Mouse (Mus musculus) liver, embryonic 16.5 days (tissue): Measurements from ENCODE around the gene Myt1. TPM values are rescaled to one million over a fixed set of nuclear protein-coding genes. Genes with fewer than 3 reads are reported as not detected.
"Not testable (repeated sequence)": the region's sequence is repeated elsewhere in the genome, so short reads cannot be mapped to it uniquely, and the experiment has no call there.

Experiments used
- ATAC-seq: fragments of 200-750 bp; cut with Nextera tagmentation; 2 replicates; pipeline ENCODE4 v1.8.0; 2017; ENCODE audit warnings: low read depth, mild to moderate bottlenecking, moderate number of reproducible peaks, moderate library complexity
- H3K27ac ChIP-seq: fragments of 300-500 bp; sonication (generic); 2 replicates; pipeline ENCODE4 v1.5.1; 2014; ENCODE audit warnings: mild to moderate bottlenecking, low read length
- H3K27me3 ChIP-seq: fragments of 300-500 bp; sonication (generic); 2 replicates; pipeline ENCODE4 v1.6.1; 2014; ENCODE audit warnings: low read depth, low read length, mixed read lengths; ENCODE audit not compliant: control insufficient read depth, insufficient read depth
- H3K36me3 ChIP-seq: fragments of 300-500 bp; sonication (generic); 2 replicates; pipeline ENCODE4 v1.6.1; 2014; ENCODE audit warnings: mild to moderate bottlenecking; ENCODE audit not compliant: control insufficient read depth, insufficient read depth
- H3K4me1 ChIP-seq: fragments of 300-500 bp; sonication (generic); 2 replicates; pipeline ENCODE4 v1.6.1; 2014; ENCODE audit warnings: low read depth, low read length, mixed read lengths; ENCODE audit not compliant: control insufficient read depth
- H3K4me2 ChIP-seq: fragments of 300-500 bp; sonication (generic); 2 replicates; pipeline ENCODE4 v1.6.1; 2014; ENCODE audit warnings: low read depth, low read length, mixed read lengths
- H3K4me3 ChIP-seq: fragments of 300-500 bp; sonication (generic); 2 replicates; pipeline ENCODE4 v1.5.1; 2014; ENCODE audit warnings: low read depth, mild to moderate bottlenecking, low read length
- H3K9ac ChIP-seq: fragments of 300-500 bp; sonication (generic); 2 replicates; pipeline ENCODE4 v1.6.1; 2014; ENCODE audit warnings: low read depth, low read length
- H3K9me3 ChIP-seq: fragments of 300-500 bp; sonication (generic); replicated peaks from 2 replicates; pipeline ENCODE4 v1.6.1; 2016; ENCODE audit warnings: low read length; ENCODE audit not compliant: control insufficient read depth
- WGBS: fragments of 180-500 bp; shearing (Covaris S2); extraction: QIAGEN DNeasy Blood & Tissue Kit; methylation state at CpG from one replicate; pipeline ENCODE4 v1.1.7; 2014; ENCODE audit not compliant: insufficient replicate concordance; 5-methylcytosine and 5-hydroxymethylcytosine counted together
- polyA plus RNA-seq: library from polyadenylated mRNA; unstranded; fragments of >200 nt; fragmentation: Nextera tagmentation; extraction: Ambion mirVana; gene quantifications from 2 replicates; pipeline ENCODE4 v1.2.1, GENCODE M21; 2015

The Myt1 gene
- polyA plus RNA-seq, 1 experiment from 2014 or later: not detected

DNA sequence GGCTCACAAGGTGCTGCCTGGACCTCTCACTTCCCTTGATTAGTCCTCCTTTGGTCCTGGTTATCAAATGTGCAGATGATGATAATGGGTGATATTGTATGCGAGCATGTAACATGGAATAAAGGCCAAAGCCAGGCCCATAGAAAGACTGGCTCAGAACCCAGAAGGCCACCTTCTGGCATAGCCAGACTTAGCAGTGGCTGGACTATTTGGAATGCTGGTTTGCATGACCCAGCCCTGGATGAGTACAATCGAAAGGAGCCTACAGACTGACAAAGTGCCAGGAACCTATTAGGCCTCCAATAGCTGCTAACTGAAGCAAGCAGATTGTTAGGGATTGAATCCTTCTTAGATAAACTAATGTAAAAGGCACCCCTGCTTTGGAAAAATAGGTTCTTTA, 6.3 kb downstream of the Myt1 start:
- no peak overlapping the region for H3K4me3 ChIP-seq
- H3K4me2 ChIP-seq: no peak overlapping the region
- H3K4me1 ChIP-seq: no peaks in the 10 kb centered on the region

GRCm38 (mm10) chr2:181773203-181773602, 10.1 kb downstream of the Myt1 start:
- Histone ChIP-seq H3K4me1 (no peaks in the 10 kb centered on the region), H3K27ac (no peak overlapping the region), H3K4me2 (no peak overlapping the region), H3K4me3 (no peak overlapping the region), H3K9me3 (no peaks in the 10 kb centered on the region), H3K36me3 (no peaks in the 10 kb centered on the region), H3K27me3 (no peaks in the 10 kb centered on the region), H3K9ac (no peak overlapping the region)
- 50% methylated on average over 2 of the region's 2 CpGs for WGBS
- ATAC-seq: no peak

More for the DNA sequence above, 6.3 kb downstream of the Myt1 start:
- WGBS: 53% methylated on average over 2 of the region's 2 CpGs
- H3K36me3 ChIP-seq: no peaks in the 10 kb centered on the region
- no peak for ATAC-seq
- H3K9ac ChIP-seq: no peak overlapping the region
- H3K27me3 ChIP-seq: no peaks in the 10 kb centered on the region
- no peak overlapping the region for H3K27ac ChIP-seq
- H3K9me3 ChIP-seq: no peaks in the 10 kb centered on the region

- no peak for ATAC-seq
- whole genome bisulfite sequencing: 35% methylated on average over 1 of the region's 1 CpGs
- Histone ChIP-seq H3K9me3 (no peaks in the 10 kb centered on the region), H3K27me3 (no peaks in the 10 kb centered on the region), H3K4me3 (no peak overlapping the region), H3K27ac (no peak overlapping the region), H3K4me1 (no peaks in the 10 kb centered on the region), H3K9ac (no peak overlapping the region), H3K36me3 (no peaks in the 10 kb centered on the region), H3K4me2 (no peak overlapping the region)
Measured at GRCm38 (mm10) chr2:181775786-181776185, 12.7 kb downstream of the Myt1 start.

GRCm38 (mm10) chr2:181777715-181778114, 14.6 kb downstream of the Myt1 start:
- no peak overlapping the region for H3K4me2 ChIP-seq
- no peak overlapping the region for H3K4me3 ChIP-seq
- H3K9me3 ChIP-seq: no peaks in the 10 kb centered on the region
- no peak overlapping the region for H3K9ac ChIP-seq
- no peaks in the 10 kb centered on the region for H3K36me3 ChIP-seq
- no peaks in the 10 kb centered on the region for H3K4me1 ChIP-seq
- no peak overlapping the region for H3K27ac ChIP-seq
- no peaks in the 10 kb centered on the region for H3K27me3 ChIP-seq
- ATAC-seq: no peak
- WGBS: 35% methylated on average over 2 of the region's 2 CpGs

DNA sequence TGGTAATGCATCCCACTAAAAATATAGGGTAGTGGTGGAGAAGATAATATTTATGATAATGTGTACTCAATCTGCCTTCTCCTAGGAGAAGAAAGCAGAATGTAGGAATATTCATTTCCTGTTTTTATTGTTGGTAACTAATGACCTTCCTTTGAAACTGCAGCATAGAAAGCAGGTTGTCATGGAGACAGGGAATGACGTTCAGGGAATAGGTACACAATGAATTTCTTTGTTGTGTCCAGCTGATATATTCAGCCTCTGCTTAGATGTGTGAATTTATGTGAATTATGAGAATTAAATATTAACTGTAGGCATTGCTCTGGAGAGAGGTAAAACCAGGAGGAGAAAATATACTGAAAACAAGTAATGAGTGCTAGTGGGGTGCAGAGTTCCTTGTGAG, 18.3 kb downstream of the Myt1 start:
- H3K27me3 ChIP-seq: no peaks in the 10 kb centered on the region
- ATAC-seq: no peak
- no peaks in the 10 kb centered on the region for H3K36me3 ChIP-seq
- H3K27ac ChIP-seq: no peak overlapping the region
- H3K4me2 ChIP-seq: no peak overlapping the region
- no peak overlapping the region for H3K9ac ChIP-seq
- no peaks in the 10 kb centered on the region for H3K9me3 ChIP-seq
- H3K4me3 ChIP-seq: no peak overlapping the region
- 33% methylated on average over 1 of the region's 1 CpGs for WGBS
- H3K4me1 ChIP-seq: no peaks in the 10 kb centered on the region

DNA sequence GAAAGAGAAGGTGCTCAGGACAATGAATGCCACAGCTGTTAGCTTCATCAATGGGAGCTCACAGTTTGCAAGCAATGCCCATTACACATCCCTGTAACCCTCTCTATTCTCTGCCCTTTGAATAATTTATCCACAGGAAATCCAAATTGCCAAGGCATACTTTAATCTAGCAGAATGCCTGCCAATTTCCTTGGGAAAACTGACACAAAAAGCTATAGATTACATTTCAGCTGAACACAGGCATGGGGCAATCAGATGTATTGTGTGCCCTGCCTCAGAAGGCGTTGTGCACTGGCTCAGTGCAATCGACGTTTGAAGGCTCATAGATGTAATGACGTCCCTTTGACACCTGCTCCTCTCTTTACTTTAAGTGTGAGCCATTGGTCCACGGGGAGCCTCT, 24.7 kb downstream of the Myt1 start:
- no peak for ATAC-seq
- Histone ChIP-seq H3K9ac (no peak overlapping the region), H3K27me3 (no peaks in the 10 kb centered on the region), H3K9me3 (no peaks in the 10 kb centered on the region), H3K36me3 (no peaks in the 10 kb centered on the region), H3K4me2 (no peak overlapping the region), H3K4me1 (no peaks in the 10 kb centered on the region), H3K27ac (no peak overlapping the region), H3K4me3 (no peak overlapping the region)
- 47% methylated on average over 5 of the region's 5 CpGs for WGBS

- no peak for ATAC-seq
- no peaks in the 10 kb centered on the region for H3K9me3 ChIP-seq
- H3K4me3 ChIP-seq: no peak overlapping the region
- H3K4me1 ChIP-seq: no peaks in the 10 kb centered on the region
- 75% methylated on average over 6 of the region's 6 CpGs for WGBS
- H3K4me2 ChIP-seq: no peak overlapping the region
- H3K27me3 ChIP-seq: no peaks in the 10 kb centered on the region
- no peak overlapping the region for H3K9ac ChIP-seq
- no peak overlapping the region for H3K27ac ChIP-seq
- no peaks in the 10 kb centered on the region for H3K36me3 ChIP-seq
Measured at GRCm38 (mm10) chr2:181789396-181789795, 26.3 kb downstream of the Myt1 start.

GRCm38 (mm10) chr2:181793186-181793585, 30.1 kb downstream of the Myt1 start:
- 73% methylated on average over 8 of the region's 8 CpGs for WGBS
- not testable (repeated sequence) for H3K9ac ChIP-seq, H3K36me3 ChIP-seq, H3K4me1 ChIP-seq, H3K4me2 ChIP-seq, H3K9me3 ChIP-seq, H3K27ac ChIP-seq, H3K4me3 ChIP-seq, H3K27me3 ChIP-seq, ATAC-seq

- Histone ChIP-seq H3K27me3 (peaks cover 2% of the 10 kb centered on the region; the same call in 1 of the 2 replicates), H3K4me1 (no peaks in the 10 kb centered on the region), H3K9me3 (no peaks in the 10 kb centered on the region), H3K9ac (no peak overlapping the region), H3K4me2 (no peak overlapping the region), H3K27ac (no peak overlapping the region), H3K4me3 (no peak overlapping the region), H3K36me3 (no peaks in the 10 kb centered on the region)
- ATAC-seq: no peak
- 49% methylated on average over 3 of the region's 3 CpGs for WGBS
Measured at GRCm38 (mm10) chr2:181795641-181796130, 32.6 kb downstream of the Myt1 start.
